Mouse (Mus musculus) ES-E14 (cell line): ENCODE results near the gene Fam222b. TPM values are rescaled to one million over a fixed set of nuclear protein-coding genes. Genes with fewer than 3 reads are reported as not detected.

Source experiments
- DNase-seq: peaks from one replicate; pipeline ENCODE4 v3.0.0-alpha.2; 2013; ENCODE audit warnings: low read depth, low spot score
- H3K27ac ChIP-seq: 2 replicates; pipeline ENCODE4 v1.5.1; 2012; ENCODE audit warnings: low read depth, mild to moderate bottlenecking, low read length, moderate library complexity, mixed read lengths; ENCODE audit not compliant: poor library complexity, insufficient read depth, severe bottlenecking
- H3K36me3 ChIP-seq: 2 replicates; pipeline ENCODE4 v1.6.1; 2012; ENCODE audit warnings: mild to moderate bottlenecking, low read length, moderate library complexity, mixed read lengths; ENCODE audit not compliant: control insufficient read depth, poor library complexity, insufficient read depth, severe bottlenecking
- H3K4me1 ChIP-seq, 2 experiments: fragments of 150-350 bp in 1 of 2; sonication (generic) in 1 of 2; 2 replicates each; pipeline ENCODE4 v1.6.1; 2012; ENCODE audit warnings: low read length in 2 of 2, mild to moderate bottlenecking in 1 of 2, mixed read lengths in 1 of 2; ENCODE audit not compliant: control insufficient read depth in 2 of 2, insufficient read depth in 2 of 2, poor library complexity in 1 of 2
- H3K4me3 ChIP-seq, 2 experiments: fragments of 150-350 bp in 1 of 2; sonication (generic) in 1 of 2; 2 replicates each; pipeline ENCODE4 v1.5.1; 2012; ENCODE audit warnings: low read length in 2 of 2, low read depth in 1 of 2, mild to moderate bottlenecking in 1 of 2, mixed read lengths in 1 of 2; ENCODE audit not compliant: insufficient read depth in 1 of 2, poor library complexity in 1 of 2, severe bottlenecking in 1 of 2
- H3K9ac ChIP-seq: 2 replicates; pipeline ENCODE4 v1.6.1; 2012; ENCODE audit warnings: low read depth, mild to moderate bottlenecking, low read length, mixed read lengths; ENCODE audit not compliant: poor library complexity, insufficient read depth, severe bottlenecking
- H3K9me3 ChIP-seq: fragments of 150-350 bp; sonication (generic); 2 replicates; pipeline ENCODE4 v1.6.1; 2012; ENCODE audit warnings: low read depth, mild to moderate bottlenecking, low read length; ENCODE audit not compliant: control insufficient read depth, insufficient read depth
- CHD2 ChIP-seq: IDR thresholded peaks from 2 replicates; pipeline ENCODE4 v1.6.1; 2014; ENCODE audit warnings: mild to moderate bottlenecking, low read depth, low read length, inconsistent platforms
- HCFC1 ChIP-seq: IDR thresholded peaks from 2 replicates; pipeline ENCODE4 v1.6.1; 2012; ENCODE audit warnings: low read length, inconsistent platforms, borderline replicate concordance; ENCODE audit not compliant: insufficient read depth
- MAFK ChIP-seq: IDR thresholded peaks from 2 replicates; pipeline ENCODE4 v1.6.1; 2014; ENCODE audit warnings: mild to moderate bottlenecking, low read depth, low read length, inconsistent platforms; ENCODE audit not compliant: insufficient read depth
- ZC3H11A ChIP-seq: IDR thresholded peaks from 2 replicates; pipeline ENCODE4 v1.6.1; 2012; ENCODE audit warnings: low read depth, mild to moderate bottlenecking, inconsistent platforms, low read length, borderline replicate concordance
- ZNF384 ChIP-seq: IDR thresholded peaks from 2 replicates; pipeline ENCODE4 v1.6.1; 2012; ENCODE audit warnings: low read depth, low read length, inconsistent platforms
- in situ Hi-C, 2 experiments: fragments of 600-800 bp; cut with MboI; formaldehyde crosslinking; loops; one replicate each; pipeline ENCODE4 v1.15.1; 2025; ENCODE audit warnings: low sequenced_read_pairs in 2 of 2, inconsistent platforms in 1 of 2; ENCODE audit not compliant: unreplicated experiment in 2 of 2
- total RNA-seq: library from RNA; depleted of rRNA; stranded (reverse); fragments of 300-350 nt; gene quantifications from 2 replicates; pipeline ENCODE4 v1.2.3, GENCODE M21; 2012

Gene Fam222b
- total RNA-seq, 1 experiment = 11.7 TPM

DNA sequence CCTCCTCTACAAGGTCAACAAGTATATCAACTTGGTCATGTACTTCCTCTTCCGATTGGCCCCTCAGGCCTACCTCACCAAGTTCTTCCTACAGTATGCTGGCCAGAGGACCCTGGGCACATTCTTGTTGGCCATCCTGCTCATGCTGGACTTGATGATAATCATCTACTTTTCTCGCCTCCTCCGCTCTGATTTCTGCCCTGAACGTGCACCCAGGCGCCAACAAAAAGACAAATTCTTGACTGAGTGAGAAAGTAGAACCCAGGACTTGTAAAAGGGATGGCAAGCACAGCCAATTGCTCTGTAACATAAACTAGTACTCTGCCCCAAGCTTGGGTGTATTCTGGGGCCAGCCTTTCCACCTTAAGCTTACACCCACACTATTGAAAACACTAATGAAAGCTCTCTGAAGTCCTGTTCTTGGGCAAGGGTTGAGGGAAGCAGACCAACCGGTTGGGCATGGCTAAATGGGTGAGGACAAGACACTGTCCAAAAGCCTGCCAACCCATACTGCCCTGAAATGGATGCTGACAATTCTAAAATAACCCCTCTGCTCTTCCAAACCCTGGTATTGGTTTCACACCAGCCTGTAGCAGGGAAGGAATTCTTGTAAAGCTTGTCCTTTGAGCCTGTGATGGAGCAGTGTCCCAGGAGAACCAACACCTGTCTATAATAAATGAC lies 85.8 kb downstream of the Fam222b start:
- no peak for DNase-seq
- in situ Hi-C loops = no loop called here
- Histone ChIP-seq H3K36me3 (peaks cover 34% of the 10 kb centered on the region), H3K9ac (peak overlapping the region; percentile 32; the same call in 1 of the 2 replicates), H3K4me1 (no peaks in the 10 kb centered on the region; a peak in 1 of 4 replicates), H3K9me3 (no peaks in the 10 kb centered on the region), H3K4me3 (peak overlapping the region in 1 of 2 experiments; percentile 88; a peak in 2 of 4 replicates), H3K27ac (peak overlapping the region; percentile 14; the same call in 1 of the 2 replicates)
- TF ChIP-seq HCFC1 = no peak
- no peak for TF ChIP-seq MAFK
- no peak for TF ChIP-seq ZNF384
- no peak for TF ChIP-seq ZC3H11A
- TF ChIP-seq CHD2 = no peak; the same call in 1 of the 2 replicates

DNA sequence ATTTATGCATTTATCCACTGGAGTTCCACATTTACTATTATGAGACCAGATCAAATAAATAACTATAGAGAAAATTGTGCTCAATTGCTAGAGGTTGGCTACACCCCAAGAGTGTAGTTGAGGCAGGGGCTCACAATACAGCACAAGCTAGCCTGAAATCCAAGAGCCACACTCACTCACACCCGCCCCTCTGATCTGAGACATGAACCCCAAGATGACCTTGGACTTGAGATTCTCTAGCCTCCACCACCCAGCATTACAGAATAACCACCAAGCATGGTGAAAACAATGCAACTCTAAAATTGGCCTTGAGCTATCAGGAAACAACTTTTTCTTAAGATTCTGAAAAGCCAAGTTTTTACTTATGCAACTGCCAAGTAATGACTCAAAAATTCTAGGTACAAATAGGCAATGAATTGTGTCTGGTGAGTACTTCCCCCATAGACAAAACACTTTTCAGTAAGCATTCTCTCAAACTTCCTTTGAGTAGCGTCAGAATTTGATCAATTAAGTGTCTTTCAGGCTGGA lies 87.4 kb downstream of the Fam222b start:
- Histone ChIP-seq H3K27ac (peak overlapping the region; percentile 94; the same call in 1 of the 2 replicates), H3K9me3 (no peaks in the 10 kb centered on the region), H3K4me1 (no peaks in the 10 kb centered on the region; a peak in 1 of 4 replicates), H3K36me3 (peaks cover 34% of the 10 kb centered on the region), H3K4me3 (peak overlapping the region; percentile 88 to 89), H3K9ac (peak overlapping the region; percentile 100)
- no peak for TF ChIP-seq ZNF384
- TF ChIP-seq HCFC1 = no peak
- TF ChIP-seq CHD2 = no peak
- TF ChIP-seq ZC3H11A = no peak
- TF ChIP-seq MAFK = no peak
- in situ Hi-C loops = no loop called here
- no peak for DNase-seq

DNA sequence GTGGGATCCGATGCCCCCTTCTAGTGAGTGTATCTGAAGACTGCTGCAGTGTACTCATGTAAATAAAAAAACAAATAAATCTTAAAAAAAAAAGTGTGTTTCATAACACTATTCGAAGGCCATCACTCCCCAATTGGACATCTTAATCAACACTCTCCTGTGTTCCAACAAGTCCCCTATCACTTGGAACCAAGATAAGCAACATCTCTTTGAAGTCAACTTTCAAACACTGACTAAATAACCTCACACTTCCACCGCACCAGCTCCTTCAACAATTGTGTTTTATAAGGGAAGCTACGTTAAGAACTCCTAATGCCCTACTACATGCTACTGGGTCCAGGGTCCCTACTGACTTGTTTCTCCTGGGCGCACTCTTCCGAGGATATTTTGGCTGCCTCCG lies 88.0 kb downstream of the Fam222b start:
- Histone ChIP-seq H3K36me3 (peaks cover 34% of the 10 kb centered on the region), H3K27ac (peak overlapping the region; percentile 94; the same call in 1 of the 2 replicates), H3K9me3 (no peaks in the 10 kb centered on the region), H3K9ac (peak overlapping the region; percentile 100), H3K4me3 (peak overlapping the region; percentile 88 to 89), H3K4me1 (no peaks in the 10 kb centered on the region; a peak in 1 of 4 replicates)
- in situ Hi-C loops = no loop called here
- no peak for TF ChIP-seq MAFK
- TF ChIP-seq CHD2 = no peak
- no peak for TF ChIP-seq ZC3H11A
- no peak for TF ChIP-seq ZNF384
- no peak for TF ChIP-seq HCFC1
- no peak for DNase-seq

DNA sequence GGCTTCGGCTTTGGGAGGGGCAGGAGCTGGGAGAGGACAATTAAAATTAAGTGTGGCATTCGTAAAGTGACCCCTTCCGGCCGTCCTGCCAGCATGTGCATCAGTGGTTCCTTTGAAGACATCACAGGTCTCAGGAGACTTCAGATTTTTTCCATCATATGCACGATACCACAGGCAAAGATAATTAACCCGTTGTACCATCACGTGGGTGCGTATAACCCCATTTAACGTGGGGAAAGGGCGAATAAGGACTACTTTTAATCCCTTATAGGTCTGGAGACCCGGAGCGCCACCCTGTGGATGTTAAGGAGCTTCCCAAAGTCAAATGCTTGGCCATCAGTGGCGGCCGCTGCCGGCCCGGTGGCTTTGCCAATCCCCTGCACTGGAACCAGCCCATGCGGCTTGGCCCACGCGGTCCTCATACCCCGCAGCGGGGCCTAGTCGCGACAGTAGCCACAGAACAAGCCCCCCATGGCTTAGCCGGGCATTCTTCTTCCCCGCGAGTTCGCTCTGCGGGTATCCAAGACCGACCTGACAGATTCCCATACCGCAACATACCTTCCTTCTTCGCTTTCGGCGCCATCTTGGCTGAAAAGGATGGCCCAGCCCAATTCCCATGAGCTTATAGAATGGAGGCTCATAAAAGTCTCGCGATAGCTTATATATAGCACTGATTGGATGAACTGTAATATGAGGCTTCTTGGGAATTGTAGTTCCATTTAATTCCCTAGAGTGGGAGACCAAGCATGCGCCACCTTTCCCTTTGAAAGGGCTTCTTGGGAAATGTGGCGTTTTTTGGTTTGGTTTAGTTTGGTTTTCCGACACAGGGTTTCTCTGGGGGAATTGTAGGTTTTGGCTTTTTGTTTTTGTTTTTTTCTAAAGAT lies 88.7 kb downstream of the Fam222b start, which contains the start of gene Rpl23a:
TSS of gene Rpl23a (minus strand) at position 624 of the 884 bp plus-strand sequence.
- peak; percentile 89 for DNase-seq
- Histone ChIP-seq H3K9me3 (no peaks in the 10 kb centered on the region), H3K36me3 (peaks cover 34% of the 10 kb centered on the region), H3K9ac (peak within 1 kb of the TSS; percentile 100), H3K4me1 (no peaks in the 10 kb centered on the region; a peak in 1 of 4 replicates), H3K27ac (peak within 1 kb of the TSS; percentile 94), H3K4me3 (peak within 1 kb of the TSS; percentile 88 to 89)
- TF ChIP-seq ZNF384 (no peak), HCFC1 (peak; percentile 93), MAFK (no peak), ZC3H11A (no peak), CHD2 (peak; percentile 99)
- in situ Hi-C loops = no loop called here
